In genomic region chr11:52080656-52081055, GRCm38 (mm10) we compare ENCODE assay signal across 6 mouse cellular contexts.
"Had no signal": no experiment of that assay in that cellular context is flagged by ENCODE, and none has a peak within 500 bp of the region (broad histone marks: within the 10 kb centered on the region; RNA-seq: fewer than 3 reads in every experiment).

No protein-coding gene starts in this region.

- H3K4me2 ChIP-seq: liver, embryonic 13.5 days; midbrain, embryonic 12.5 days; neural tube, embryonic 15.5 days had no signal

- H3K4me3 ChIP-seq: left cerebral cortex, adult 2 months; liver, embryonic 13.5 days; midbrain, embryonic 12.5 days; neural tube, embryonic 15.5 days had no signal

- H3K27me3 ChIP-seq: liver, embryonic 13.5 days; midbrain, embryonic 12.5 days; neural tube, embryonic 15.5 days had no signal

- DNase-seq: liver, embryonic 13.5 days; thymus, postnatal 36 days had no signal

- H3K36me3 ChIP-seq: liver, embryonic 13.5 days; midbrain, embryonic 12.5 days; neural tube, embryonic 15.5 days had no signal

- H3K4me1 ChIP-seq: neural tube, embryonic 15.5 days had no signal

- H3K27ac ChIP-seq: left cerebral cortex, adult 2 months; liver, embryonic 13.5 days; midbrain, embryonic 12.5 days; neural tube, embryonic 15.5 days had no signal

- H3K9ac ChIP-seq: liver, embryonic 13.5 days; liver, postnatal 0 days; midbrain, embryonic 12.5 days; neural tube, embryonic 15.5 days had no signal

- H3K9me3 ChIP-seq: liver, embryonic 13.5 days; midbrain, embryonic 12.5 days; neural tube, embryonic 15.5 days had no signal
